Mouse (Mus musculus) erythroblast, embryonic 14.5 days (primary cell): ENCODE data around the gene B020031M17Rik.
"Not testable (repeated sequence)": the region's sequence is repeated elsewhere in the genome, so short reads cannot be mapped to it uniquely, and the experiment has no call there.

Experiments
- GATA1 ChIP-seq: IDR thresholded peaks from 2 replicates; pipeline ENCODE4 v1.6.1; 2012; ENCODE audit warnings: low read length, inconsistent platforms, mixed read lengths
- TAL1 ChIP-seq: IDR thresholded peaks from 3 replicates; pipeline ENCODE4 v1.6.1; 2012; ENCODE audit warnings: low read length, inconsistent platforms, mixed read lengths

DNA sequence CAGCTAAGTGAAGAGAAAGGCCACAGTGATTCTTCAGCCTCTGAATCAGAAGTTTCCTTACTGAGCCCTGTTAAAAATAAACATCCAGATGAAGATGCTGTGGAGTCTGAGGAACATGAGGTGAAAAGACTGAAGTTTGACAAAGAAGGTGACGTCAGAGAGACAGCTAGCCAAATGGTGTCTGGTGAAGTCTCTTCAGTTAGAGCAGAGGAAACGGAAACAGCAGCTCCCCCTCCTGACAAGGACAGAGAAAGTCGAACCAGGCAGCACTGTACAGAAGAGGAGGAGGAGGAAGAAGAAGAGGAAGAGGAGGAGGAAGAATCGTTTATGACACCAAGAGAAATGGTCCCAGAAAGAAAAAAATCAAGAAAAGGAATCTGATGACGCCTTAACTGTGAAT lies 12.2 kb upstream of the B020031M17Rik start:
- not testable (repeated sequence) for TF ChIP-seq GATA1, TAL1
